Mouse (Mus musculus) neural tube, embryonic 14.5 days (tissue): ENCODE results near the gene Atxn3. TPM values are rescaled to one million over a fixed set of nuclear protein-coding genes. Genes with fewer than 3 reads are reported as not detected.
A peak's percentile ranks its signal among the peaks of the same experiment; 100 is the strongest.

Experiments used
- ATAC-seq: fragments of 200-750 bp; cut with Nextera tagmentation; 2 replicates; pipeline ENCODE4 v1.8.0; 2017; ENCODE audit warnings: low read depth, mild to moderate bottlenecking, moderate TSS enrichment, moderate library complexity
- H3K27ac ChIP-seq: fragments of 300-500 bp; sonication (generic); 2 replicates; pipeline ENCODE4 v1.5.1; 2014; ENCODE audit warnings: low read depth, mild to moderate bottlenecking, control low read depth, low read length, moderate library complexity, mixed read lengths
- H3K27me3 ChIP-seq: fragments of 300-500 bp; sonication (generic); 2 replicates; pipeline ENCODE4 v1.6.1; 2014; ENCODE audit warnings: low read length; ENCODE audit not compliant: control insufficient read depth, insufficient read depth
- H3K36me3 ChIP-seq: fragments of 300-500 bp; sonication (generic); 2 replicates; pipeline ENCODE4 v1.6.1; 2014; ENCODE audit warnings: low read length, mixed read lengths; ENCODE audit not compliant: control insufficient read depth, insufficient read depth
- H3K4me1 ChIP-seq: fragments of 300-500 bp; sonication (generic); 2 replicates; pipeline ENCODE4 v1.6.1; 2014; ENCODE audit warnings: low read length; ENCODE audit not compliant: control insufficient read depth, insufficient read depth
- H3K4me2 ChIP-seq: fragments of 300-500 bp; sonication (generic); 2 replicates; pipeline ENCODE4 v1.6.1; 2014; ENCODE audit warnings: mild to moderate bottlenecking, low read depth, low read length, control low read depth
- H3K4me3 ChIP-seq: fragments of 300-500 bp; sonication (generic); 2 replicates; pipeline ENCODE4 v1.5.1; 2014; ENCODE audit warnings: low read depth, low read length, control low read depth, mixed read lengths
- H3K9ac ChIP-seq: fragments of 300-500 bp; sonication (generic); replicated peaks from 2 replicates; pipeline ENCODE4 v1.6.1; 2014; ENCODE audit warnings: low read depth, mild to moderate bottlenecking, control low read depth, low read length, mixed read lengths
- H3K9me3 ChIP-seq: fragments of 300-500 bp; sonication (generic); 2 replicates; pipeline ENCODE4 v1.6.1; 2016; ENCODE audit warnings: low read length; ENCODE audit not compliant: control insufficient read depth
- WGBS: fragments of 180-500 bp; shearing (Covaris S2); extraction: QIAGEN DNeasy Blood & Tissue Kit; methylation state at CpG from one replicate; pipeline ENCODE4 v1.1.7; 2014; 5-methylcytosine and 5-hydroxymethylcytosine counted together
- polyA plus RNA-seq: library from polyadenylated mRNA; unstranded; fragments of >200 nt; fragmentation: Nextera tagmentation; extraction: Ambion mirVana; gene quantifications from 2 replicates; pipeline ENCODE4 v1.2.1, GENCODE M21; 2014

Atxn3 gene
- polyA plus RNA-seq, result 13.1 and 13.3 TPM in 2 replicates

GRCm38 (mm10) chr12:101957942-101958544, at the start of gene Atxn3:
Gene Atxn3 (minus strand): TSS chr12:101958246.
- Histone ChIP-seq H3K4me3 (peak within 1 kb of the TSS; percentile 85), H3K9ac (peak within 1 kb of the TSS; percentile 78), H3K9me3 (no peaks in the 10 kb centered on the region), H3K27ac (peak within 1 kb of the TSS; percentile 10), H3K36me3 (no peaks in the 10 kb centered on the region), H3K27me3 (no peaks in the 10 kb centered on the region), H3K4me1 (peaks cover 4% of the 10 kb centered on the region; the same call in 1 of the 2 replicates), H3K4me2 (peak within 1 kb of the TSS; percentile 67)
- whole genome bisulfite sequencing, result under 1% methylated on average over 53 of the region's 54 CpGs
- ATAC-seq, result peak; percentile 99

GRCm38 (mm10) chr12:102000785-102001184, 42.7 kb upstream of the Atxn3 start:
- H3K4me3 ChIP-seq, result no peak overlapping the region
- no peak for ATAC-seq
- H3K4me1 ChIP-seq, result no peaks in the 10 kb centered on the region
- no peak overlapping the region for H3K27ac ChIP-seq
- H3K36me3 ChIP-seq, result peaks cover 58% of the 10 kb centered on the region
- WGBS, result 94% methylated on average over 11 of the region's 11 CpGs
- no peaks in the 10 kb centered on the region for H3K9me3 ChIP-seq
- no peak overlapping the region for H3K4me2 ChIP-seq
- no peaks in the 10 kb centered on the region for H3K27me3 ChIP-seq
- H3K9ac ChIP-seq, result no peak overlapping the region

GRCm38 (mm10) chr12:101998929-101999328, 40.9 kb upstream of the Atxn3 start:
- no peak for ATAC-seq
- Histone ChIP-seq H3K4me2 (no peak overlapping the region), H3K9me3 (no peaks in the 10 kb centered on the region), H3K27me3 (no peaks in the 10 kb centered on the region), H3K9ac (no peak overlapping the region), H3K4me1 (no peaks in the 10 kb centered on the region), H3K36me3 (peaks cover 53% of the 10 kb centered on the region), H3K27ac (no peak overlapping the region), H3K4me3 (no peak overlapping the region)
- WGBS, result 96% methylated on average over 5 of the region's 5 CpGs

- no peak for ATAC-seq
- no peak overlapping the region for H3K27ac ChIP-seq
- no peaks in the 10 kb centered on the region for H3K4me1 ChIP-seq
- H3K36me3 ChIP-seq, result peaks cover 50% of the 10 kb centered on the region
- no peaks in the 10 kb centered on the region for H3K27me3 ChIP-seq
- no peak overlapping the region for H3K4me2 ChIP-seq
- H3K4me3 ChIP-seq, result no peak overlapping the region
- H3K9ac ChIP-seq, result no peak overlapping the region
- 96% methylated on average over 8 of the region's 8 CpGs for WGBS
- no peaks in the 10 kb centered on the region for H3K9me3 ChIP-seq
These were observed 36.8 kb upstream of the Atxn3 start for GRCm38 (mm10) chr12:101994576-101995467.

GRCm38 (mm10) chr12:101987659-101988058, 29.6 kb upstream of the Atxn3 start:
- no peak for ATAC-seq
- 94% methylated on average over 6 of the region's 6 CpGs for WGBS

GRCm38 (mm10) chr12:101985110-101985509, 27.1 kb upstream of the Atxn3 start:
- H3K27ac ChIP-seq, result no peak overlapping the region
- 67% methylated on average over 3 of the region's 3 CpGs for WGBS
- no peaks in the 10 kb centered on the region for H3K9me3 ChIP-seq
- H3K27me3 ChIP-seq, result no peaks in the 10 kb centered on the region
- H3K36me3 ChIP-seq, result peaks cover 45% of the 10 kb centered on the region
- H3K4me2 ChIP-seq, result no peak overlapping the region
- no peak overlapping the region for H3K9ac ChIP-seq
- no peak for ATAC-seq
- no peaks in the 10 kb centered on the region for H3K4me1 ChIP-seq
- no peak overlapping the region for H3K4me3 ChIP-seq

More at GRCm38 (mm10) chr12:101987659-101988058, 29.6 kb upstream of the Atxn3 start:
- H3K9ac ChIP-seq, result no peak overlapping the region
- no peak overlapping the region for H3K4me3 ChIP-seq
- H3K9me3 ChIP-seq, result no peaks in the 10 kb centered on the region
- no peaks in the 10 kb centered on the region for H3K27me3 ChIP-seq
- H3K27ac ChIP-seq, result no peak overlapping the region
- peaks cover 61% of the 10 kb centered on the region for H3K36me3 ChIP-seq
- no peaks in the 10 kb centered on the region for H3K4me1 ChIP-seq
- H3K4me2 ChIP-seq, result no peak overlapping the region

- Histone ChIP-seq H3K27me3 (no peaks in the 10 kb centered on the region), H3K4me3 (no peak overlapping the region), H3K9me3 (no peaks in the 10 kb centered on the region), H3K4me1 (no peaks in the 10 kb centered on the region), H3K27ac (no peak overlapping the region), H3K4me2 (no peak overlapping the region), H3K36me3 (peaks cover 32% of the 10 kb centered on the region), H3K9ac (no peak overlapping the region)
- whole genome bisulfite sequencing, result 94% methylated on average over 9 of the region's 9 CpGs
- ATAC-seq, result no peak
These were observed 24.9 kb upstream of the Atxn3 start for GRCm38 (mm10) chr12:101982977-101983376.

- H3K4me2 ChIP-seq, result no peak overlapping the region
- H3K9me3 ChIP-seq, result no peaks in the 10 kb centered on the region
- peaks cover 8% of the 10 kb centered on the region for H3K4me1 ChIP-seq
- 97% methylated on average over 2 of the region's 2 CpGs for WGBS
- H3K9ac ChIP-seq, result no peak overlapping the region
- H3K27ac ChIP-seq, result no peak overlapping the region
- no peak for ATAC-seq
- H3K36me3 ChIP-seq, result peaks cover 23% of the 10 kb centered on the region
- H3K4me3 ChIP-seq, result no peak overlapping the region
- no peaks in the 10 kb centered on the region for H3K27me3 ChIP-seq
These were observed 23.5 kb upstream of the Atxn3 start for GRCm38 (mm10) chr12:101981559-101981958.

GRCm38 (mm10) chr12:101980266-101980665, 22.2 kb upstream of the Atxn3 start:
- WGBS, result 78% methylated on average over 5 of the region's 5 CpGs
- Histone ChIP-seq H3K36me3 (peaks cover 19% of the 10 kb centered on the region), H3K27me3 (no peaks in the 10 kb centered on the region), H3K4me1 (peaks cover 10% of the 10 kb centered on the region), H3K4me3 (no peak overlapping the region), H3K9me3 (no peaks in the 10 kb centered on the region), H3K27ac (no peak overlapping the region), H3K4me2 (no peak overlapping the region), H3K9ac (no peak overlapping the region)
- ATAC-seq, result no peak
